Mouse (Mus musculus) heart, adult 2 months (tissue): ENCODE data around the gene Klhdc9.

Source experiments
- CTCF ChIP-seq: fragments of 200-600 bp; IDR thresholded peaks from 2 replicates; pipeline ENCODE4 v1.8.1; 2022; ENCODE audit warnings: antibody characterized with exemption, mild to moderate bottlenecking, moderate library complexity
- EP300 ChIP-seq: fragments of 200-500 bp; IDR thresholded peaks from 2 replicates; pipeline ENCODE4 v1.6.1; 2011; ENCODE audit warnings: low read depth, low read length, control low read depth; ENCODE audit not compliant: insufficient read depth

DNA sequence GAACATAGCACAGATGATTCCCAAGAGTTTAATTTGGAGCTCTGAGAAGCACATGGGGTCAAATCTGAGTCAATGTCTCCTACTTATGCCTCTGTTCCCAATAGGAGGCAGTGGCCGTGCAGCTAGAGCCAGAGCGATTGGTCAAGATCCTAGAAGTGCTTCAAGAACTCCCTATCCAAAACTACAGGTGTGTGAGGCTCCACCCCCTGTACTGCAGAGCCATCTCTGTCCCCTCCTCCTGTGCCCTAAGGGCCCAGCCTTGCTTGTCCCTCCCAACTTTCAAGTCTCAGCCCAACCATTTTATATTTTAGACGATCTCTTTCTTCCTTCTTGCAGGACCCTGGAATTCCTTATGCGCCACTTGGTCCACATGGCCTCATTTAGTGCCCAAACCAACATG is 41.2 kb upstream of the Klhdc9 start:
- TF ChIP-seq CTCF (no peak), EP300 (no peak)
